Mouse (Mus musculus): ENCODE data around the gene Gm9837. TPM values are rescaled to one million over a fixed set of nuclear protein-coding genes. Genes with fewer than 3 reads are reported as not detected.

Gm9837 gene
- polyA plus RNA-seq, 1 experiment from 2014 or later: not detected

DNA sequence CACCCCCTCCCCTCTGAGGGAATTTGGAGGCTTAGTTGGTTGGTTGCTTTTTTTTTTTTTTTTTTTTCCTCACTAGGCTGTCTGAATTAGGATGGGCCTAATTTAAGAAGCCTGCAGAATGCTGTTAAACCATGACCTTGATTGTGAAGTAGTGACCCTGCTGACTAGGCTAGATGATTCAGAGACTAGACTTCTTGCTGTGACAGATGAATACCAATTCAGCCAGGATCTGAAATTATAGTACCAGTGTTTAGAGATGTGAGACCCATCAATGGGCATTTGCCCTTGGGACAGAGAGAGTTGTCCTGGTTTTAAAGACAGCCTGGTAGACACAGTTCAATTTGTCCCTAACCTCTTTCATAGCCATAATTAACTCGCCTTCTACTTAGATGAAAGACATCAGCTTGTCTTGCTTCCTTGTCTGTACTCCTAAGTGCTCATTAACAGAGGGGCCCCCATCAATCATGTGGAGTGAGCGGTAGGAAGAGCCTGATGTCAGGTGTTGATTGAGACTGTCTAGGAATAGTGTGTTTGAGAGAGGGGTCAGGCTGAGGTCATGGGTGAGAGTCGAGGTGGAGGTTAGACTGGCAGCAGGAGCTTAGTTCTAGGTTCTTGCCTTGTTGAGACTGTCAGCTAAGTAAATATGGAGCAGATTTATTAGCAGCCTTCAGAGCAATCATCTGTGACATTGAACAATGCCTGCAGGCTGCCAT lies 23.1 kb upstream of the Gm9837 start:
- H3K4me2 ChIP-seq (replicated peaks; ENCODE audit: low read depth, low read length): no peak overlapping the region
- ATAC-seq (ENCODE audit: insufficient number of reproducible peaks, insufficient read depth, low FRiP score, low read depth): no peak
- 21% methylated on average over 3 of the region's 3 CpGs for WGBS
- H3K27me3 ChIP-seq (ENCODE audit: control insufficient read depth, insufficient read depth, low read length): no peaks in the 10 kb centered on the region
- H3K36me3 ChIP-seq (ENCODE audit: control insufficient read depth, insufficient read depth, low read length): no peaks in the 10 kb centered on the region
- H3K9ac ChIP-seq (replicated peaks; ENCODE audit: low read depth, low read length): no peak overlapping the region
- H3K4me1 ChIP-seq (ENCODE audit: control insufficient read depth, insufficient read depth, low read length): no peaks in the 10 kb centered on the region
- H3K9me3 ChIP-seq (ENCODE audit: control insufficient read depth, low read depth, low read length): no peaks in the 10 kb centered on the region
- no peak overlapping the region for H3K4me3 ChIP-seq (ENCODE audit: low read depth, low read length)
- H3K27ac ChIP-seq (ENCODE audit: low read length): no peak overlapping the region

GRCm38 (mm10) chr11:53491954-53492401 lies 21.7 kb upstream of the Gm9837 start:
- Histone ChIP-seq H3K36me3 (ENCODE audit: control insufficient read depth, insufficient read depth, low read length) (no peaks in the 10 kb centered on the region), H3K9me3 (ENCODE audit: control insufficient read depth, low read depth, low read length) (no peaks in the 10 kb centered on the region), H3K27ac (ENCODE audit: low read length) (no peak overlapping the region), H3K27me3 (ENCODE audit: control insufficient read depth, insufficient read depth, low read length) (no peaks in the 10 kb centered on the region), H3K4me1 (ENCODE audit: control insufficient read depth, insufficient read depth, low read length) (0 out of 2 replicates have a peak, but pooled peaks cover 2% of the 10 kb centered on the region), H3K9ac (replicated peaks; ENCODE audit: low read depth, low read length) (no peak overlapping the region), H3K4me3 (ENCODE audit: low read depth, low read length) (no peak overlapping the region), H3K4me2 (replicated peaks; ENCODE audit: low read depth, low read length) (no peak overlapping the region)
- WGBS: 43% methylated on average over 8 of the region's 8 CpGs
- ATAC-seq (ENCODE audit: insufficient number of reproducible peaks, insufficient read depth, low FRiP score, low read depth): 0 out of 2 replicates have a peak, but pooled peaks have one; percentile 23

GRCm38 (mm10) chr11:53489421-53489820 lies 19.1 kb upstream of the Gm9837 start:
- Histone ChIP-seq H3K27ac (ENCODE audit: low read length) (no peak overlapping the region), H3K4me2 (replicated peaks; ENCODE audit: low read depth, low read length) (no peak overlapping the region), H3K9me3 (ENCODE audit: control insufficient read depth, low read depth, low read length) (no peaks in the 10 kb centered on the region), H3K4me3 (ENCODE audit: low read depth, low read length) (no peak overlapping the region), H3K27me3 (ENCODE audit: control insufficient read depth, insufficient read depth, low read length) (no peaks in the 10 kb centered on the region), H3K9ac (replicated peaks; ENCODE audit: low read depth, low read length) (no peak overlapping the region), H3K4me1 (ENCODE audit: control insufficient read depth, insufficient read depth, low read length) (0 out of 2 replicates have a peak, but pooled peaks cover 4% of the 10 kb centered on the region), H3K36me3 (ENCODE audit: control insufficient read depth, insufficient read depth, low read length) (no peaks in the 10 kb centered on the region)
- 70% methylated on average over 9 of the region's 9 CpGs for WGBS
- no peak for ATAC-seq (ENCODE audit: insufficient number of reproducible peaks, insufficient read depth, low FRiP score, low read depth)

- Histone ChIP-seq H3K27ac (ENCODE audit: low read length) (no peak overlapping the region), H3K36me3 (ENCODE audit: control insufficient read depth, insufficient read depth, low read length) (no peaks in the 10 kb centered on the region), H3K9ac (replicated peaks; ENCODE audit: low read depth, low read length) (no peak overlapping the region), H3K4me3 (ENCODE audit: low read depth, low read length) (no peak overlapping the region), H3K4me1 (ENCODE audit: control insufficient read depth, insufficient read depth, low read length) (0 out of 2 replicates have a peak, but pooled peaks cover 4% of the 10 kb centered on the region), H3K4me2 (replicated peaks; ENCODE audit: low read depth, low read length) (no peak overlapping the region), H3K27me3 (ENCODE audit: control insufficient read depth, insufficient read depth, low read length) (no peaks in the 10 kb centered on the region), H3K9me3 (ENCODE audit: control insufficient read depth, low read depth, low read length) (no peaks in the 10 kb centered on the region)
- WGBS: 96% methylated on average over 5 of the region's 5 CpGs
- no peak for ATAC-seq (ENCODE audit: insufficient number of reproducible peaks, insufficient read depth, low FRiP score, low read depth)
Measured at GRCm38 (mm10) chr11:53489007-53489406, 18.7 kb upstream of the Gm9837 start.

DNA sequence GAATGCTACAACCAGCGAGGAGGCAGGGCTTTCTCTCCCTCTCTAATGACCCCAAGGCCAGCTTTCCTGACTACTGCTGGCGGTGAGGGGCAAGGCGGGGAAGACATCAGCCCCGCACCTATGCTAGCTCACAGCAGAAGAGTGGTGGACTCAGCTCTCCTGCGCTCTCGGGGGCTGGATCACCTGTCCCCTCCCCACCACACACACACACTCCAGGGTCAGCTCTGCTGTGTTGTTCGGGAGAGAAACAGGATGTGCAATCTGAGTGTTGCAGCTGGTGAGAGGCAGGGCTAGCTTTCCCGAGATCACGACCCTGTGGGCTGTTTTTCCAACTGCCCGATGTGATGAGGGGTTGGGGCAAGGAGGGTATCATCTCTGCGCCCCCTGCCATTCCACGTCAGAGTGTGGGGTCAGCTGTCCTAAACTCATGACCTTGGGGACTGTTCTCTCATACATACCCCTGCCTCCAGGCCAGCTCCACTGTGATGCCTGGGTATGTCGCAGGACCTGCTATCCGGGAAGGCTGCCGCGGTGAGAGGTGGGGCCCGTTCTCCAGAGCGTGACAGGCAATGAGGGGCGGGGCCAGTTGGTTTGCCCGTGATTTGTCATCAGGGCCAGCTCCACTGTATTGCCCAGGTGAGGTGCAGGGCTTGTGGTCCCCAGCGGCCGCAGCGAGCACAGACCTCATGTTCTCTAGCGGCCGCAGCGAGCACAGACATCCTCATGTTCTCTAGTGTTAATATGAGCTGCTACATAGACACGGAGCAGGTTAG lies 16.7 kb upstream of the Gm9837 start:
- Histone ChIP-seq H3K4me1 (ENCODE audit: control insufficient read depth, insufficient read depth, low read length) (0 out of 2 replicates have a peak, but pooled peaks cover 4% of the 10 kb centered on the region), H3K4me2 (replicated peaks; ENCODE audit: low read depth, low read length) (peak overlapping the region; percentile 29), H3K4me3 (ENCODE audit: low read depth, low read length) (peak overlapping the region; percentile 6; the same call in 1 of the 2 replicates), H3K9me3 (ENCODE audit: control insufficient read depth, low read depth, low read length) (no peaks in the 10 kb centered on the region), H3K9ac (replicated peaks; ENCODE audit: low read depth, low read length) (no peak overlapping the region), H3K36me3 (ENCODE audit: control insufficient read depth, insufficient read depth, low read length) (no peaks in the 10 kb centered on the region), H3K27ac (ENCODE audit: low read length) (no peak overlapping the region), H3K27me3 (ENCODE audit: control insufficient read depth, insufficient read depth, low read length) (no peaks in the 10 kb centered on the region)
- WGBS: 7% methylated on average over 27 of the region's 27 CpGs
- ATAC-seq (ENCODE audit: insufficient number of reproducible peaks, insufficient read depth, low FRiP score, low read depth): peak; percentile 46

DNA sequence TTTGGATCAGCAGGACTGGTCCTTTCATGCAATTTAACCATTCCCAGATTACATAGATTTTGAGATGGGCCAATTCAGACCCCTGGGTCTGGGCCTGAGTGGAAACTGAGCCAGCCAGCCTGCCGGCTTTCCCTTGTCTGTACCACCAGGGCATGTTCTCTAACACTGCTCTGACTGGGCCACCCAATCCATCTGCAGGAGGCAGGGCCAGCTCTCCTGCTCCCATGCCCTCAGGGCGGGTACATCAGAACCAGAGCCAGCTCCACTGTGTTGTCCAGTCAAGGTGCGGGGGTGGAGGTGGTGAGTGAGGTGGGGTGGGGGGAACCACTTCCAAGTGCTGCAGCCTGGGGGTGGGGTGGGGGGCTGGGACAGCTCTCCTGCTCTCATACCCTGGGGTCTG lies 16.1 kb upstream of the Gm9837 start:
- 72% methylated on average over 3 of the region's 3 CpGs for WGBS
- Histone ChIP-seq H3K36me3 (ENCODE audit: control insufficient read depth, insufficient read depth, low read length) (no peaks in the 10 kb centered on the region), H3K27me3 (ENCODE audit: control insufficient read depth, insufficient read depth, low read length) (0 out of 2 replicates have a peak, but pooled peaks cover 5% of the 10 kb centered on the region), H3K4me3 (ENCODE audit: low read depth, low read length) (no peak overlapping the region), H3K9ac (replicated peaks; ENCODE audit: low read depth, low read length) (no peak overlapping the region), H3K4me1 (ENCODE audit: control insufficient read depth, insufficient read depth, low read length) (0 out of 2 replicates have a peak, but pooled peaks cover 4% of the 10 kb centered on the region), H3K9me3 (ENCODE audit: control insufficient read depth, low read depth, low read length) (no peaks in the 10 kb centered on the region), H3K4me2 (replicated peaks; ENCODE audit: low read depth, low read length) (no peak overlapping the region), H3K27ac (ENCODE audit: low read length) (no peak overlapping the region)
- no peak for ATAC-seq (ENCODE audit: insufficient number of reproducible peaks, insufficient read depth, low FRiP score, low read depth)

DNA sequence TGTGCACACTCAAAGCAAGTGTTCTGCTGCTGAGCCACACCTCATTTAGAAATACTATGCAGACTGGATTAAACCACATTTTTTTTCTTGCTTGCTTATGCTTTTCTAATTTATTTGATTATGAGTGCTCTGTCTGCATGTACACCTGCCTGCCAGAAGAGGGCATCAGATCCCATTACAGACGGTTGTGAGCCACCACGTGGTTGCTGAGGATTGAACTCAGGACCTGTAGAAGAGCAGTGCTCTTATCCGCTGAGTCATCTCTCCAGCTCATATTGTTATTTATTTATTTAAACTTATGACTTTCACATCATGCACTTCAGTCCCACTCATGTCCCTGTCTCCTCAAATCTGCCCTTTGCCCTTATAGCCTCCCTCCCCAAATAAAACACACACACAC lies 15.4 kb upstream of the Gm9837 start:
- H3K4me2 ChIP-seq (replicated peaks; ENCODE audit: low read depth, low read length): no peak overlapping the region
- H3K4me1 ChIP-seq (ENCODE audit: control insufficient read depth, insufficient read depth, low read length): 0 out of 2 replicates have a peak, but pooled peaks cover 4% of the 10 kb centered on the region
- ATAC-seq (ENCODE audit: insufficient number of reproducible peaks, insufficient read depth, low FRiP score, low read depth): no peak
- peaks cover 9% of the 10 kb centered on the region; the same call in 1 of the 2 replicates for H3K27me3 ChIP-seq (ENCODE audit: control insufficient read depth, insufficient read depth, low read length)
- H3K9me3 ChIP-seq (ENCODE audit: control insufficient read depth, low read depth, low read length): no peaks in the 10 kb centered on the region
- no peak overlapping the region for H3K27ac ChIP-seq (ENCODE audit: low read length)
- H3K4me3 ChIP-seq (ENCODE audit: low read depth, low read length): no peak overlapping the region
- H3K36me3 ChIP-seq (ENCODE audit: control insufficient read depth, insufficient read depth, low read length): no peaks in the 10 kb centered on the region
- WGBS: 43% methylated on average over 3 of the region's 3 CpGs
- no peak overlapping the region for H3K9ac ChIP-seq (replicated peaks; ENCODE audit: low read depth, low read length)

GRCm38 (mm10) chr11:53483159-53483891 lies 13.0 kb upstream of the Gm9837 start:
- H3K27ac ChIP-seq (ENCODE audit: low read length): no peak overlapping the region

More at GRCm38 (mm10) chr11:53483159-53483891, 13.0 kb upstream of the Gm9837 start:
- ATAC-seq (ENCODE audit: insufficient number of reproducible peaks, insufficient read depth, low FRiP score, low read depth): peak; percentile 51; the same call in 1 of the 2 replicates
- H3K9ac ChIP-seq (replicated peaks; ENCODE audit: low read depth, low read length): no peak overlapping the region
- H3K4me1 ChIP-seq (ENCODE audit: control insufficient read depth, insufficient read depth, low read length): 0 out of 2 replicates have a peak, but pooled peaks cover 11% of the 10 kb centered on the region
- 61% methylated on average over 9 of the region's 9 CpGs for WGBS
- no peak overlapping the region for H3K4me2 ChIP-seq (replicated peaks; ENCODE audit: low read depth, low read length)
- H3K4me3 ChIP-seq (ENCODE audit: low read depth, low read length): no peak overlapping the region
- H3K36me3 ChIP-seq (ENCODE audit: control insufficient read depth, insufficient read depth, low read length): no peaks in the 10 kb centered on the region
- 0 out of 2 replicates have a peak, but pooled peaks cover 3% of the 10 kb centered on the region for H3K9me3 ChIP-seq (ENCODE audit: control insufficient read depth, low read depth, low read length)
- peaks cover 28% of the 10 kb centered on the region for H3K27me3 ChIP-seq (ENCODE audit: control insufficient read depth, insufficient read depth, low read length)
